Mouse (Mus musculus) C2C12 (cell line): Measurements from ENCODE around the gene Thegl.

Experiments
- CEBPB ChIP-seq: IDR thresholded peaks from one replicate; pipeline ENCODE4 v1.6.1; 2011; ENCODE audit warnings: low read depth, mild to moderate bottlenecking, control low read depth, moderate library complexity
- CTCF ChIP-seq: IDR thresholded peaks from one replicate; pipeline ENCODE4 v1.5.1; 2011; ENCODE audit not compliant: control insufficient read depth, insufficient read depth, insufficient read length
- MAX ChIP-seq: IDR thresholded peaks from one replicate; pipeline ENCODE4 v1.6.1; 2011; ENCODE audit warnings: mild to moderate bottlenecking, control low read depth
- MYOG ChIP-seq: IDR thresholded peaks from one replicate; pipeline ENCODE4 v1.6.1; 2011; ENCODE audit not compliant: control insufficient read depth, insufficient read length; ENCODE audit errors: extremely low read depth
- USF1 ChIP-seq: IDR thresholded peaks from one replicate; pipeline ENCODE4 v1.6.1; 2011; ENCODE audit warnings: low read depth, mild to moderate bottlenecking, control low read depth, moderate library complexity

DNA sequence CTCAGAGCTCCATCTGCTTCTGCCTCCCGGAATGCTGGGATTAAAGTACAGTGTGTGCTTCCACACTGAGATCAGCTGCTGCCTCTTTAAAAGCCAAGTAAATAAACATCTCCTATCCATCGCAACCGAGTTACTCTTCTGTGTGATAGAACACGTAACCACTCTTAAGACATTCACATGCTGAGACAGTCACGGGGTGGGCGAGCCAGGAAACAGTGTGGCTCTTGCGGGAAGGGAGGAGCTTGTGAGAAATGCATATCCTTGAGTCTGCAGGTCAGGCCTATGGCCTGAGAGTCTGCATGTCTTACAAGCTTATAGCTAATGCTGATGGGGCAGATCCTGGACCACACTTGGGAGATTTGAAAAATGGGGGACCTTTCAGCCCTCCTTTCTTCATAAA lies 70.7 kb downstream of the Thegl start:
- TF ChIP-seq CTCF = no peak
- no peak for TF ChIP-seq MAX
- no peak for TF ChIP-seq MYOG
- no peak for TF ChIP-seq USF1
- no peak for TF ChIP-seq CEBPB
